Mouse (Mus musculus): Measurements from ENCODE around the gene Vangl1. TPM values are rescaled to one million over a fixed set of nuclear protein-coding genes. Genes with fewer than 3 reads are reported as not detected.

Gene Vangl1
- polyA plus RNA-seq, 1 experiment from 2014 or later: 29.4 TPM

Other genes with a start within 250 kb of the Vangl1 start
- 0.06 and 0.25 TPM in 2 replicates for gene Nhlh2, start 194.6 kb downstream of the Vangl1 start, polyA plus RNA-seq (2014; fragmentation: Nextera tagmentation; extraction: Ambion mirVana)
- 33.8 and 39.7 TPM in 2 replicates for gene Casq2, start 118.3 kb downstream of the Vangl1 start, polyA plus RNA-seq (2014; fragmentation: Nextera tagmentation; extraction: Ambion mirVana)